Mouse (Mus musculus) left cerebral cortex, postnatal 25 days (tissue): ENCODE data around the gene Adamtsl1. TPM values are rescaled to one million over a fixed set of nuclear protein-coding genes. Genes with fewer than 3 reads are reported as not detected.

ENCODE experiments used
- DNase-seq, 2 experiments: peaks; one replicate each; pipeline ENCODE4 v3.0.0; 2022; ENCODE audit warnings: low spot score in 2 of 2, mixed read lengths in 1 of 2
- intact Hi-C: fragments of 180-260 bp; cut with DNase I; formaldehyde crosslinking; loops from one replicate; pipeline ENCODE4 v1.15.1; 2025
- total RNA-seq, 2 experiments: library from RNA; stranded (reverse); gene quantifications; 2 replicates each; pipeline ENCODE4 v1.2.3; 2021

The Adamtsl1 gene
- total RNA-seq, 2 experiments from 2014 or later: 3.8 to 5.0 TPM

DNA sequence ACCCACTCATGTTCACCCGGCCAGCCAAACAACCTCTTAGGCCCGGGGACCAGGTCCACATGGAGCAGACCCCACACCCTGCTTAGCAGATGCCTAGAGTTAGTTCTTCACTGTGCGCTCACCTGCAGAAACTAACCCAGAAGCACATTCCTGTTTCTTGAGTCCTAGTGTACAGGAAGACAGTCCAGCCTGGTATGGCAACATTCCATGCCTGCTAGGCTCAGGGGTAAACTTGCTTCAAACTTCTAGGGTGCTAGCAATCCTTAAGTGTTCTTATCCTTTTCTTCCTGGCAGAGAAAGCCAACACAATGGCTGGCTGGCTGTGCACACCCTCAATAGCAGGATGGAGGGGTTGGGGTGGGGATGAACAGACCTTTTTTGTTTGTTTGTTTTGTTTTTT is 897.0 kb downstream of the Adamtsl1 start:
- DNase-seq: no peak
- intact Hi-C loops: no loop called here

DNA sequence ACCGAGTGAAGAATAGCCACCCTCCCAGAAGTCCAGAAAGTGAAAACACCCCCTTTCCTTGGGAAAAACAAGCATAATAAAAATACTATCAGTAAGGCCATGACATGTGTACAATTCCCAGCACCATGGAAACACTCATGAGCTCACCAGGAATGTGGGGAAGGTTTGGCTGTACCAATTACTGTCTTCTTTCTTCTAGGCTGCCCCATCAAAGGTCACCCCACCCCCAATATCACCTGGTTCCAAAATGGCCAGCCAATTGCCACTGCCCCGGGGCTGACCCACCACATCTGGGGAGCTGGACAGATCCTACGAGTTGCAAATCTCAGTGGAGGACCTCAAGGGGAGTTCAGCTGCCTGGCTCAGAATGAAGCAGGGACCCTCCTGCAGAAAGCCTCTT is 899.4 kb downstream of the Adamtsl1 start:
- intact Hi-C loops: no loop called here
- no peak for DNase-seq

DNA sequence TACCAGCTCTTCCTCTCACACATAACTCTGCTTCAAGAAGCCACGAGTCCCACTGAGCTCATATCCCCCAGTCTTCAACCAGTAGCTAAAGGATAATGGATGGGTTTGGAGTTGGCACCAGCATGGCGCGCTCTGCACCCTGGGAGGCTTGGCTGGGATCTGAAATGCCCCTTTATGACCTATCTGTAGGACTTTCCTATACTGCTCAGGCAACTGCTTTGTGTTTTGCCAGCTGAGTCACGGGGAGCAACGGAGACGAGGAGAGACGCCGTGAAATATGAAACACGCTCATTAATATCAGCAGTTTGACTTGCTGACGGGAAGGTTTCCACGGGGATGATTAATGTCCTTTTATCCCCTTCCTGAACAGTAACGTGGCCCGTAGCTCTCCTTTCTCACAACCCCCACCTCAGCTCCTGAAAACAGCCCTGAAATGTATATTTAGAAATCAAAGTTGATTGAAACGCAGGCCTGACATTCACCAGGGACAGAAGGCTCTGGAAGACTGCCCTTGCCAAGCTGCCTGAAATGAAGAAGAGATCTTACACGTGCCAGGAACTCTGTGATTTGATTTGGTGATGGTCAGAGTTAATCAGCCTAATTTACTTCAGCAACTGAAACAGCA is 902.5 kb downstream of the Adamtsl1 start:
- no peak for DNase-seq
- intact Hi-C loops: no loop called here

GRCm38 (mm10) chr4:86422586-86422985 is 908.6 kb downstream of the Adamtsl1 start:
- DNase-seq: no peak
- intact Hi-C loops: no loop called here

GRCm38 (mm10) chr4:86425581-86425980 is 911.6 kb downstream of the Adamtsl1 start:
- no peak for DNase-seq
- intact Hi-C loops: no loop called here

DNA sequence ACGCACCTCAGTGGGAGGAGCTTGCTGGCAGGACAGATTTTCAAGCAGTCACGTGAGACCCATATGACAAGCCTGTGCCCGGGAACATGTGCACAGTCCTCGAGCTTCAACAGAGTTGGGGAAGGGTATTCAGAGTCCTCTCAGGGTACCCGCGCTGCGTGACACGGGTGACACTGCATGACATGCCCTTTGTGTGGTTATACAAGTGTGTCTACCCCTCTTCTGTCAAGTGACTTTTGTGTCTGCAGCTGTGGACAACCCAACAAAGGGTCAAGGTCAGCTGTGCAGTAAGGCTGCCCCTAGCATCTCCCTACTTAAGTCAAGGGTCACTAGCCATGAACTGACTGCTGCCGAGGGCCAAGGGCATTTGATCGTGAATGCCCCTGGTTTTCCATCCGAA is 912.6 kb downstream of the Adamtsl1 start:
- intact Hi-C loops: no loop called here
- no peak for DNase-seq

DNA sequence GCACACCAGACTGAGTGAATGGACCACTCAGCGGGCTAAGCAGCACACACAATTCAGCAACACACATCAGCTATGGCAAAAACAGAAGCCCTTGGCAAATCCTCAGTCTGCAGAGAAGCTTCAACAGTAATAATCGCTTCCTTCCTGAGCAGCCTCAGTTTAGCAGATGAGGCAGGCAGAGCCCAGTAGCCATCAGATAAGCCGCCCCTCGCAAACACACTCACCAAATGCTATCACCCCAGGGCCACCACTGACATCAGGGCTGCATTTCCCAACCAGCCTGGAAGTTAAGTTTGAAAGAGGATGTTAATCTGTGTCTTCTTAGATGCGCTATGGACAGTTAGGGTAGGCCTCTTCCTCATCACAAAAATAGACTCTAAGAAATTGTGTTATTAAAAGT is 913.3 kb downstream of the Adamtsl1 start:
- intact Hi-C loops: no loop called here
- DNase-seq: no peak

- intact Hi-C loops: no loop called here
- no peak for DNase-seq
These were observed 914.2 kb downstream of the Adamtsl1 start for GRCm38 (mm10) chr4:86428091-86428745.

GRCm38 (mm10) chr4:86435631-86436030 is 921.7 kb downstream of the Adamtsl1 start:
- no peak for DNase-seq
- intact Hi-C loops: no loop called here

- intact Hi-C loops: no loop called here
- no peak for DNase-seq
These were observed 922.4 kb downstream of the Adamtsl1 start for GRCm38 (mm10) chr4:86436336-86436735.

DNA sequence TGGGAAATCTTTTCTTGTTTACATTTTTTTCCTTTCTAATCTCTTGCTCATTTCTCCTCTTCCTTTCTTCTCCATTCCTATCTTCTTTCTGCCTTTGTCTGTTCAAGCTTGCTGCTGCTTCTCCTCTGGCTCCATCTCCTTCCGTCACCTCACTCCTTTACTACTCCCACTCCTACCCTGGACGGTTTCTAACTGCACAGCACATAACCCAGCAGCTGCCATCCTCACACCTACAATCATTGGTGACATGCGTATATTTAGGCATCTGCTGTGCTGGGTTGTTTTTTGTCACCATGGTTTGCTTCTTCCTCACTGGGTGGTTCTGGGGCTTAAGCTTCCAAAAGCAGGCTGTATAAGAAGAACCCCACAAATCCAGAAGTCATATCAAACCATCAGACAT is 936.5 kb downstream of the Adamtsl1 start:
- intact Hi-C loops: no loop called here
- DNase-seq: peak in 1 of 2 experiments; percentile 62

- intact Hi-C loops: no loop called here
- DNase-seq: no peak
These were observed 950.8 kb downstream of the Adamtsl1 start for GRCm38 (mm10) chr4:86464808-86465207.
